ENCODE assay signal across 10 mouse cellular contexts in genomic region chr3:58418724-58419705, GRCm38 (mm10). TPM values are rescaled to one million over a fixed set of nuclear protein-coding genes. Genes with fewer than 3 reads are reported as not detected.
DNase-seq lines count a peak whose midpoint lies in the region; ATAC-seq and TF ChIP-seq lines count a peak whose summit lies in the region.
"Had no signal": no experiment of that assay in that cellular context is flagged by ENCODE, and none has a peak within 500 bp of the region (broad histone marks: within the 10 kb centered on the region; RNA-seq: fewer than 3 reads in every experiment).

No protein-coding gene starts in this region.

- peak overlapping the region; percentile 96 for H3K4me3 ChIP-seq in lung, embryonic 15.5 days
- H3K4me3 ChIP-seq in embryonic facial prominence, embryonic 13.5 days = peak overlapping the region; percentile 99
- peak overlapping the region; percentile 89 for H3K4me3 ChIP-seq in intestine, postnatal 0 days (ENCODE audit: low read depth, low read length)
- peak overlapping the region; percentile 100 for H3K4me3 ChIP-seq in neural tube, embryonic 13.5 days

- H3K4me2 ChIP-seq in lung, embryonic 15.5 days = peak overlapping the region; percentile 86
- H3K4me2 ChIP-seq in embryonic facial prominence, embryonic 13.5 days = peak overlapping the region; percentile 95
- peak overlapping the region; percentile 94 for H3K4me2 ChIP-seq in intestine, postnatal 0 days (replicated peaks; ENCODE audit: low read depth)
- H3K4me2 ChIP-seq in neural tube, embryonic 13.5 days = peak overlapping the region; percentile 100

- no peak for ATAC-seq in lung, embryonic 15.5 days (ENCODE audit: borderline replicate concordance, extremely low read depth, low FRiP score, low TSS enrichment)
- no peak for ATAC-seq in embryonic facial prominence, embryonic 13.5 days (ENCODE audit: insufficient number of reproducible peaks, insufficient read depth, low FRiP score, low TSS enrichment, low read depth)
- no peak for ATAC-seq in intestine, postnatal 0 days
- ATAC-seq in neural tube, embryonic 13.5 days (ENCODE audit: low read depth) = no peak

- no peak overlapping the region for H3K9ac ChIP-seq in lung, embryonic 15.5 days
- H3K9ac ChIP-seq in embryonic facial prominence, embryonic 13.5 days = peak overlapping the region; percentile 53; the same call in 1 of the 2 replicates
- peak overlapping the region; percentile 17; the same call in 1 of the 2 replicates for H3K9ac ChIP-seq in intestine, postnatal 0 days (ENCODE audit: low read depth, low read length)
- H3K9ac ChIP-seq in neural tube, embryonic 13.5 days = peak overlapping the region; percentile 60

- H3K36me3 ChIP-seq in lung, embryonic 15.5 days = no peaks in the 10 kb centered on the region
- peaks cover 4% of the 10 kb centered on the region; the same call in 1 of the 2 replicates for H3K36me3 ChIP-seq in embryonic facial prominence, embryonic 13.5 days
- no peaks in the 10 kb centered on the region for H3K36me3 ChIP-seq in intestine, postnatal 0 days (ENCODE audit: control insufficient read depth, insufficient read depth)
- H3K36me3 ChIP-seq in neural tube, embryonic 13.5 days = no peaks in the 10 kb centered on the region

- no peaks in the 10 kb centered on the region for H3K9me3 ChIP-seq in lung, embryonic 15.5 days
- H3K9me3 ChIP-seq in embryonic facial prominence, embryonic 13.5 days = no peaks in the 10 kb centered on the region
- H3K9me3 ChIP-seq in intestine, postnatal 0 days (ENCODE audit: control insufficient read depth) = no peaks in the 10 kb centered on the region
- H3K9me3 ChIP-seq in neural tube, embryonic 13.5 days = no peaks in the 10 kb centered on the region

- DNase-seq in lung, postnatal 25 days (ENCODE audit: low spot score) = no peak
- no peak for DNase-seq in right cerebral cortex, adult 18-20 months
- no peak for DNase-seq in right cerebral cortex, postnatal 10 days (ENCODE audit: low spot score in 2 of 2)
- DNase-seq in cerebellum, adult 11 months = no peak
- DNase-seq: adrenal gland, postnatal 25 days; gastrocnemius, postnatal 10 days had no signal

- 19% methylated on average over 5 of the region's 5 CpGs for WGBS in lung, embryonic 15.5 days
- 26% methylated on average over 5 of the region's 5 CpGs for WGBS in embryonic facial prominence, embryonic 13.5 days
- 15% methylated on average over 5 of the region's 5 CpGs for WGBS in intestine, postnatal 0 days
- 40% methylated on average over 5 of the region's 5 CpGs for WGBS in neural tube, embryonic 13.5 days

- TF ChIP-seq CTCF in intestine, postnatal 0 days (IDR thresholded peaks at IDR 0.05; ENCODE audit: low read depth) = no peak

- peaks cover 8% of the 10 kb centered on the region; the same call in 1 of the 2 replicates for H3K4me1 ChIP-seq in lung, embryonic 15.5 days
- H3K4me1 ChIP-seq in embryonic facial prominence, embryonic 13.5 days = 0 out of 2 replicates have a peak, but pooled peaks cover 6% of the 10 kb centered on the region
- no peaks in the 10 kb centered on the region for H3K4me1 ChIP-seq in intestine, postnatal 0 days (replicated peaks; ENCODE audit: control insufficient read depth, insufficient read depth, low read length)
- H3K4me1 ChIP-seq in neural tube, embryonic 13.5 days (replicated peaks) = peaks cover 41% of the 10 kb centered on the region

- H3K27me3 ChIP-seq in lung, embryonic 15.5 days = no peaks in the 10 kb centered on the region
- no peaks in the 10 kb centered on the region for H3K27me3 ChIP-seq in embryonic facial prominence, embryonic 13.5 days
- H3K27me3 ChIP-seq in intestine, postnatal 0 days (replicated peaks; ENCODE audit: control insufficient read depth, insufficient read depth, low read length) = no peaks in the 10 kb centered on the region
- H3K27me3 ChIP-seq in neural tube, embryonic 13.5 days = no peaks in the 10 kb centered on the region

- H3K27ac ChIP-seq in lung, embryonic 15.5 days = no peak overlapping the region
- H3K27ac ChIP-seq in embryonic facial prominence, embryonic 13.5 days = no peak overlapping the region
- H3K27ac ChIP-seq in intestine, postnatal 0 days (ENCODE audit: low read depth, low read length) = no peak overlapping the region
- H3K27ac ChIP-seq in neural tube, embryonic 13.5 days (replicated peaks) = no peak overlapping the region

RNA-seq across cellular contexts. Expression of gene Tsc22d2, which starts 4.5 kb away (rescaled TPM):
- polyA plus RNA-seq in lung, embryonic 15.5 days (2015; fragmentation: Nextera tagmentation; extraction: Ambion mirVana) = 9.1 and 9.2 TPM in 2 replicates
- 12.6 and 14.4 TPM in 2 replicates for polyA plus RNA-seq in embryonic facial prominence, embryonic 13.5 days (2015; fragmentation: Nextera tagmentation; extraction: Ambion mirVana)
- polyA plus RNA-seq in intestine, postnatal 0 days (2015; fragmentation: Nextera tagmentation; extraction: Ambion mirVana) = 10.5 and 13.2 TPM in 2 replicates
- 8.3 and 8.6 TPM in 2 replicates for polyA plus RNA-seq in neural tube, embryonic 13.5 days (2015; fragmentation: Nextera tagmentation; extraction: Ambion mirVana)
